Mouse (Mus musculus) liver, embryonic 14.5 days (tissue): ENCODE data around the gene Arl5c. TPM values are rescaled to one million over a fixed set of nuclear protein-coding genes. Genes with fewer than 3 reads are reported as not detected.
A peak's percentile ranks its signal among the peaks of the same experiment; 100 is the strongest.

Source experiments
- ATAC-seq: fragments of 200-750 bp; cut with Nextera tagmentation; 2 replicates; pipeline ENCODE4 v1.8.0; 2017; ENCODE audit warnings: moderate number of reproducible peaks, mild to moderate bottlenecking, moderate library complexity; ENCODE audit not compliant: insufficient read depth
- DNase-seq, 3 experiments: peaks; one replicate each; pipeline ENCODE4 v3.0.0-alpha.2; 2012 to 2013; ENCODE audit warnings: low read depth in 3 of 3, low spot score in 3 of 3
- H3K27ac ChIP-seq: fragments of 300-500 bp; sonication (generic); 2 replicates; pipeline ENCODE4 v1.5.1; 2014; ENCODE audit warnings: moderate library complexity, mild to moderate bottlenecking, control low read depth, inconsistent platforms
- H3K27me3 ChIP-seq: fragments of 300-500 bp; sonication (generic); 2 replicates; pipeline ENCODE4 v1.6.1; 2014; ENCODE audit warnings: mild to moderate bottlenecking, low read length, moderate library complexity; ENCODE audit not compliant: control insufficient read depth, insufficient read depth
- H3K36me3 ChIP-seq: fragments of 300-500 bp; sonication (generic); replicated peaks from 2 replicates; pipeline ENCODE4 v1.6.1; 2014; ENCODE audit warnings: low read depth; ENCODE audit not compliant: control insufficient read depth, insufficient read depth
- H3K4me1 ChIP-seq, 2 experiments: fragments of 200-500 bp in 1 of 2; fragments of 300-500 bp in 1 of 2; sonication (generic) in 1 of 2; replicated peaks; 2 replicates each; pipeline ENCODE4 v1.6.1; 2012 to 2014; ENCODE audit warnings: antibody characterized with exemption in 1 of 2, inconsistent platforms in 1 of 2, low read length in 1 of 2; ENCODE audit not compliant: control insufficient read depth in 2 of 2, insufficient read depth in 2 of 2
- H3K4me2 ChIP-seq: fragments of 300-500 bp; sonication (generic); 2 replicates; pipeline ENCODE4 v1.6.1; 2014; ENCODE audit warnings: low read depth, mild to moderate bottlenecking, control low read depth, moderate library complexity
- H3K4me3 ChIP-seq, 2 experiments: fragments of 200-500 bp in 1 of 2; fragments of 300-500 bp in 1 of 2; sonication (generic) in 1 of 2; 2 replicates each; pipeline ENCODE4 v1.5.1; 2012 to 2014; ENCODE audit warnings: low read depth in 2 of 2, low read length in 2 of 2, mild to moderate bottlenecking in 2 of 2, control low read depth in 1 of 2, inconsistent platforms in 1 of 2, moderate library complexity in 1 of 2; ENCODE audit not compliant: insufficient read depth in 1 of 2
- H3K9ac ChIP-seq: fragments of 300-500 bp; sonication (generic); replicated peaks from 2 replicates; pipeline ENCODE4 v1.6.1; 2014; ENCODE audit warnings: mild to moderate bottlenecking, control low read depth, moderate library complexity
- H3K9me3 ChIP-seq: fragments of 300-500 bp; sonication (generic); 2 replicates; pipeline ENCODE4 v1.6.1; 2016; ENCODE audit warnings: low read length, mixed read lengths; ENCODE audit not compliant: control insufficient read depth
- CTCF ChIP-seq: IDR thresholded peaks from 2 replicates; pipeline ENCODE4 v1.5.1; 2016; ENCODE audit warnings: antibody characterized with exemption, low read depth, control low read depth
- EP300 ChIP-seq: IDR thresholded peaks from 2 replicates; pipeline ENCODE4 v1.6.1; 2016; ENCODE audit warnings: antibody characterized with exemption, low read depth
- WGBS: fragments of 180-500 bp; shearing (Covaris S2); extraction: QIAGEN DNeasy Blood & Tissue Kit; methylation state at CpG from one replicate; pipeline ENCODE4 v1.1.7; 2014; ENCODE audit not compliant: insufficient replicate concordance; 5-methylcytosine and 5-hydroxymethylcytosine counted together
- polyA plus RNA-seq, 2 experiments: library from polyadenylated mRNA; depleted of rRNA in 1 of 2; stranded (reverse) in 1 of 2; unstranded in 1 of 2; fragments of >200 nt; fragmentation: Nextera tagmentation in 1 of 2; extraction: Ambion mirVana in 1 of 2; gene quantifications; 2 replicates each; pipeline versions ENCODE4 v1.2.1 to v1.2.3; 2012 to 2014

Arl5c gene
- polyA plus RNA-seq (2012; rRNA removed) (1.8 and 2.2 TPM in 2 replicates), polyA plus RNA-seq (2014; fragmentation: Nextera tagmentation; extraction: Ambion mirVana) (6.0 and 6.4 TPM in 2 replicates)

DNA sequence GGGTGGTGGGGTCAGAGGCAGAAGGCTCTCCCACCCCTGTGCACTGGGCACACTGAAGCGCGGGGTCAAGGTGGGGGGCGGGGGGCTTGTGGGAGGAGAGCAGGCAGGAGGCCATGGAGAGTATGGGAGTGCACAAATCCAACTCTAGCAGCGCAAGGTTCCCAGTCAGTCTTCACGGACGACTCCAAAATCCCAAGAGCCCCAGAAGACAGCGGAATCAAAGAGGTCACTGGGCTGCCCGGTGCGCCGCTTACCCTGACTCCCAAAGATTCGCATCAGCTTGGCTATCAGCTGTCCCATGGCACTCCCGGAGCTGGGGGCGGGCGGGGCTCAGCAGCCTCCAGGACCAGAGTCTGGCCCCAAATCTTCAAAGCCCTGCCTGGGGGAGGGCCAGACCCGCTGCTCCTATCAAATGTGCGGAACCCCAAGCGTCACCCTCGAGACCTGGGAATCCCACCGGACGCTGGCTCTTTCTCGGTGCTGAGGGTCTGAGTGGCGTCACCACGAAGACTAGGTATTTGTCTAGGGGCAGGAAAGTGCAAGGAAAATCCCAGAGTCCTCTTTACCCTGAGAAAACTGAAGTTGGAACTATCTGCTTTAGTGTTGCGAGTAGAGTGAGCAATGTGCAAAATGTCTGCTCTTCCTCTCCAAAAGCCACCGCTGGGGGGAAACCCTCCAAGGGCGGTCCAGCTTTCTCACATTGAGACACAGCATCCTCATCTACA lies at the start of gene Arl5c:
Gene Arl5c (minus strand): TSS at position 618 of the 725 bp plus-strand sequence.
- no peak for DNase-seq
- H3K27me3 ChIP-seq: no peaks in the 10 kb centered on the region; the same call in 1 of the 2 replicates
- H3K4me1 ChIP-seq: peaks cover 0 to 19% of the 10 kb centered on the region in 2 experiments; a peak in 3 of 4 replicates

GRCm38 (mm10) chr11:98045596-98045995 lies 49.6 kb upstream of the Arl5c start:
- Histone ChIP-seq H3K4me1 (no peaks in the 10 kb centered on the region), H3K4me2 (no peak overlapping the region), H3K27ac (no peak overlapping the region), H3K27me3 (peaks cover 6% of the 10 kb centered on the region), H3K4me3 (no peak overlapping the region), H3K9ac (no peak overlapping the region), H3K36me3 (no peaks in the 10 kb centered on the region), H3K9me3 (no peaks in the 10 kb centered on the region)
- TF ChIP-seq EP300 (no peak), CTCF (peak; percentile 57)
- 52% methylated on average over 4 of the region's 4 CpGs for WGBS
- no peak for ATAC-seq
- no peak for DNase-seq

More for the DNA sequence above, at the start of gene Arl5c:
- TF ChIP-seq EP300: no peak
- peak; percentile 20; the same call in 1 of the 2 replicates for TF ChIP-seq CTCF
- Histone ChIP-seq H3K9ac (no peak within 1 kb of the TSS; the same call in 1 of the 2 replicates), H3K9me3 (no peaks in the 10 kb centered on the region), H3K4me3 (peak within 1 kb of the TSS; percentile 36 to 42), H3K36me3 (no peaks in the 10 kb centered on the region), H3K27ac (no peak within 1 kb of the TSS), H3K4me2 (peak within 1 kb of the TSS; percentile 74)
- ATAC-seq: no peak
- 3% methylated on average over 26 of the region's 26 CpGs for WGBS

DNA sequence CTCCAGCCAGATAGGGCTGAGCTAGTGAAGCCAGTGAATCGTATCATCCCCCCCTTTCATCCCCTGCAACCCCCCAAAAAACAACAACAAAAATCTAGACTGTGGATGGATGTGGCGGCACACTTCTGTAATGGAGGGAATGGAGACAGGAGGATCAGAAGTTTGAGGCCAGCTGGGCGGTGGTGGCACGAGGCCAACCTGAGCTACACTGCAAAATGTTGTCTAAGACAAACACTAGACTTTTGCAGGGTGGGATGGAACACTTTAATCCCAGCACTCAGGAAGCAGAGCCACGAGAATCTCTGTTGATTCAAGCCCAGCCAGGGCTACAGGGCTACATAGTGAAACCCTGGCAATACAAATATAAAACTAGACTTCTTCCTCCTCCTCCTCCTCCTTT lies 48.1 kb upstream of the Arl5c start:
- TF ChIP-seq CTCF (no peak), EP300 (no peak)
- H3K4me3 ChIP-seq: no peak overlapping the region
- DNase-seq: no peak
- no peaks in the 10 kb centered on the region for H3K36me3 ChIP-seq
- no peaks in the 10 kb centered on the region for H3K27me3 ChIP-seq
- WGBS: 48% methylated on average over 5 of the region's 5 CpGs
- no peaks in the 10 kb centered on the region for H3K4me1 ChIP-seq
- H3K4me2 ChIP-seq: no peak overlapping the region
- no peak overlapping the region for H3K9ac ChIP-seq
- ATAC-seq: no peak
- H3K27ac ChIP-seq: no peak overlapping the region
- no peaks in the 10 kb centered on the region for H3K9me3 ChIP-seq

DNA sequence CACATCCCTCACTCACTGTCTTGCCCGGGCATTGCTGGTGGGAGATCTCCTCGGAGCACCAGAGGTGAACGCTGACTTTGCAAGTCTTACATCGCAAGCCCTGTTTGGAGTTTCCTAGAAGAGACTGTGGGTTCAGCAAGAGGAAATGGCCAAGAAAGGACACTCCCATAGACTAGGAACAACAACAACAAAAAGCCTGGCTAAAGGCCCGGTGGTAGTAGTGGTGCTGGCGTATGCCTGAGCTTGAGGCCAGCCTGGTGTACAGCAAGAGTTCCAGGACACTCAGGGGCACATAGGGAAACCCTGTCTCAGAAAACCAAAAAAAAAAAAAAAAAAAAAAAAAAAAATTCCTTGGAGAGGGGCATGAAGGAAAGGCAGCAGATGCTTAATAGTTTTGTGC lies 46.8 kb upstream of the Arl5c start:
- Histone ChIP-seq H3K9me3 (no peaks in the 10 kb centered on the region), H3K27ac (no peak overlapping the region), H3K9ac (no peak overlapping the region), H3K27me3 (no peaks in the 10 kb centered on the region), H3K4me1 (no peaks in the 10 kb centered on the region), H3K36me3 (no peaks in the 10 kb centered on the region), H3K4me3 (no peak overlapping the region), H3K4me2 (no peak overlapping the region)
- ATAC-seq: no peak
- 47% methylated on average over 6 of the region's 6 CpGs for WGBS
- no peak for DNase-seq
- TF ChIP-seq CTCF: no peak
- TF ChIP-seq EP300: no peak

- ATAC-seq: no peak
- Histone ChIP-seq H3K9ac (no peak overlapping the region), H3K27ac (no peak overlapping the region), H3K36me3 (no peaks in the 10 kb centered on the region), H3K27me3 (peaks cover 10% of the 10 kb centered on the region), H3K4me2 (no peak overlapping the region), H3K4me3 (no peak overlapping the region), H3K4me1 (no peaks in the 10 kb centered on the region), H3K9me3 (no peaks in the 10 kb centered on the region)
- no peak for DNase-seq
- WGBS: 56% methylated on average over 8 of the region's 8 CpGs
- no peak for TF ChIP-seq CTCF
- TF ChIP-seq EP300: no peak
These were observed 45.0 kb upstream of the Arl5c start for GRCm38 (mm10) chr11:98040975-98041374.
